Mouse (Mus musculus): ENCODE measurements around the gene Ethe1. TPM values are rescaled to one million over a fixed set of nuclear protein-coding genes. Genes with fewer than 3 reads are reported as not detected.

The Ethe1 gene
- polyA plus RNA-seq, 1 experiment from 2014 or later, result 25.4 TPM

GRCm38 (mm10) chr7:24585995-24586394 lies 1.3 kb upstream of the Ethe1 start:
- Histone ChIP-seq H3K4me1 (peaks cover 10% of the 10 kb centered on the region; the same call in 1 of the 2 replicates), H3K36me3 (replicated peaks) (no peaks in the 10 kb centered on the region), H3K9ac (no peak overlapping the region), H3K4me3 (0 out of 2 replicates have a peak overlapping the region, but pooled peaks have one; percentile 0), H3K4me2 (peak overlapping the region; percentile 2; the same call in 1 of the 2 replicates), H3K9me3 (no peaks in the 10 kb centered on the region), H3K27ac (no peak overlapping the region), H3K27me3 (replicated peaks) (peaks cover 17% of the 10 kb centered on the region)
- WGBS, result 34% methylated on average over 16 of the region's 16 CpGs
- peak; percentile 21; the same call in 1 of the 2 replicates for ATAC-seq (replicated peaks)

- H3K4me2 ChIP-seq, result peak overlapping the region; percentile 57
- H3K9ac ChIP-seq, result peak overlapping the region; percentile 85
- ATAC-seq (replicated peaks), result peak; percentile 75
- H3K4me1 ChIP-seq, result peaks cover 10% of the 10 kb centered on the region; the same call in 1 of the 2 replicates
- no peaks in the 10 kb centered on the region for H3K9me3 ChIP-seq
- peak overlapping the region; percentile 69 for H3K27ac ChIP-seq
- 10% methylated on average over 8 of the region's 8 CpGs for WGBS
- peaks cover 17% of the 10 kb centered on the region for H3K27me3 ChIP-seq (replicated peaks)
- peak overlapping the region; percentile 55 for H3K4me3 ChIP-seq
- no peaks in the 10 kb centered on the region for H3K36me3 ChIP-seq (replicated peaks)
Observed at GRCm38 (mm10) chr7:24586828-24587227, 515 bp upstream of the Ethe1 start.

- H3K4me2 ChIP-seq, result no peak overlapping the region
- no peaks in the 10 kb centered on the region for H3K36me3 ChIP-seq (replicated peaks)
- ATAC-seq (replicated peaks), result no peak
- no peak overlapping the region for H3K27ac ChIP-seq
- H3K9ac ChIP-seq, result no peak overlapping the region
- no peaks in the 10 kb centered on the region for H3K9me3 ChIP-seq
- WGBS, result 86% methylated on average over 13 of the region's 13 CpGs
- peaks cover 17% of the 10 kb centered on the region for H3K27me3 ChIP-seq (replicated peaks)
- peaks cover 23% of the 10 kb centered on the region for H3K4me1 ChIP-seq
- no peak overlapping the region for H3K4me3 ChIP-seq
Observed at GRCm38 (mm10) chr7:24588336-24588735, 993 bp downstream of the Ethe1 start.

GRCm38 (mm10) chr7:24591735-24592134 lies 4.4 kb downstream of the Ethe1 start:
- no peak for ATAC-seq (replicated peaks)
- no peak overlapping the region for H3K27ac ChIP-seq
- peaks cover 33% of the 10 kb centered on the region for H3K4me1 ChIP-seq
- H3K9ac ChIP-seq, result no peak overlapping the region
- H3K36me3 ChIP-seq (replicated peaks), result no peaks in the 10 kb centered on the region
- 77% methylated on average over 5 of the region's 5 CpGs for WGBS
- H3K4me2 ChIP-seq, result no peak overlapping the region
- no peak overlapping the region for H3K4me3 ChIP-seq
- H3K9me3 ChIP-seq, result no peaks in the 10 kb centered on the region
- H3K27me3 ChIP-seq (replicated peaks), result 0 out of 2 replicates have a peak, but pooled peaks cover 6% of the 10 kb centered on the region

- no peak for ATAC-seq (replicated peaks)
- 66% methylated on average over 4 of the region's 4 CpGs for WGBS
Observed at GRCm38 (mm10) chr7:24592163-24592562, 4.8 kb downstream of the Ethe1 start.

GRCm38 (mm10) chr7:24592781-24593180 lies 5.4 kb downstream of the Ethe1 start:
- peaks cover 27% of the 10 kb centered on the region for H3K4me1 ChIP-seq
- no peak overlapping the region for H3K4me2 ChIP-seq
- ATAC-seq (replicated peaks), result no peak
- H3K27ac ChIP-seq, result 0 out of 2 replicates have a peak overlapping the region, but pooled peaks have one; percentile 24
- no peak overlapping the region for H3K9ac ChIP-seq
- no peak overlapping the region for H3K4me3 ChIP-seq
- H3K9me3 ChIP-seq, result no peaks in the 10 kb centered on the region
- 0 out of 2 replicates have a peak, but pooled peaks cover 6% of the 10 kb centered on the region for H3K27me3 ChIP-seq (replicated peaks)
- H3K36me3 ChIP-seq (replicated peaks), result no peaks in the 10 kb centered on the region
- 72% methylated on average over 6 of the region's 6 CpGs for WGBS

More at GRCm38 (mm10) chr7:24592163-24592562, 4.8 kb downstream of the Ethe1 start:
- H3K36me3 ChIP-seq (replicated peaks), result no peaks in the 10 kb centered on the region
- no peak overlapping the region for H3K4me2 ChIP-seq
- peaks cover 30% of the 10 kb centered on the region for H3K4me1 ChIP-seq
- 0 out of 2 replicates have a peak, but pooled peaks cover 6% of the 10 kb centered on the region for H3K27me3 ChIP-seq (replicated peaks)
- no peaks in the 10 kb centered on the region for H3K9me3 ChIP-seq
- 0 out of 2 replicates have a peak overlapping the region, but pooled peaks have one; percentile 24 for H3K27ac ChIP-seq
- no peak overlapping the region for H3K9ac ChIP-seq
- H3K4me3 ChIP-seq, result no peak overlapping the region

- Histone ChIP-seq H3K9ac (peak overlapping the region; percentile 60), H3K4me2 (peak overlapping the region; percentile 81), H3K36me3 (replicated peaks) (no peaks in the 10 kb centered on the region), H3K4me3 (peak overlapping the region; percentile 52), H3K4me1 (peaks cover 27% of the 10 kb centered on the region), H3K27me3 (replicated peaks) (0 out of 2 replicates have a peak, but pooled peaks cover 6% of the 10 kb centered on the region), H3K9me3 (no peaks in the 10 kb centered on the region), H3K27ac (no peak overlapping the region)
- ATAC-seq (replicated peaks), result peak; percentile 89
- 2% methylated on average over 39 of the region's 39 CpGs for WGBS
Observed at GRCm38 (mm10) chr7:24593621-24594308, 6.4 kb downstream of the Ethe1 start.

- H3K4me3 ChIP-seq, result peak overlapping the region; percentile 52
- H3K9me3 ChIP-seq, result no peaks in the 10 kb centered on the region
- H3K36me3 ChIP-seq (replicated peaks), result no peaks in the 10 kb centered on the region
- H3K27ac ChIP-seq, result no peak overlapping the region
- H3K9ac ChIP-seq, result peak overlapping the region; percentile 60; the same call in 1 of the 2 replicates
- ATAC-seq (replicated peaks), result peak; percentile 35
- 0 out of 2 replicates have a peak, but pooled peaks cover 6% of the 10 kb centered on the region for H3K27me3 ChIP-seq (replicated peaks)
- 4% methylated on average over 13 of the region's 13 CpGs for WGBS
- peak overlapping the region; percentile 81 for H3K4me2 ChIP-seq
- H3K4me1 ChIP-seq, result peaks cover 27% of the 10 kb centered on the region
Observed at GRCm38 (mm10) chr7:24594309-24594803, 7.0 kb downstream of the Ethe1 start.

- Histone ChIP-seq H3K27me3 (replicated peaks) (0 out of 2 replicates have a peak, but pooled peaks cover 6% of the 10 kb centered on the region), H3K9me3 (no peaks in the 10 kb centered on the region), H3K4me3 (no peak overlapping the region), H3K4me1 (peaks cover 27% of the 10 kb centered on the region), H3K9ac (no peak overlapping the region), H3K27ac (no peak overlapping the region), H3K4me2 (no peak overlapping the region), H3K36me3 (replicated peaks) (no peaks in the 10 kb centered on the region)
- 70% methylated on average over 2 of the region's 2 CpGs for WGBS
- ATAC-seq (replicated peaks), result no peak
Observed at GRCm38 (mm10) chr7:24595464-24595863, 8.1 kb downstream of the Ethe1 start.

- 72% methylated on average over 4 of the region's 4 CpGs for WGBS
- no peaks in the 10 kb centered on the region for H3K36me3 ChIP-seq (replicated peaks)
Observed at GRCm38 (mm10) chr7:24598121-24598520, 10.8 kb downstream of the Ethe1 start.

GRCm38 (mm10) chr7:24599211-24600067 lies 12.1 kb downstream of the Ethe1 start:
- Histone ChIP-seq H3K4me2 (no peak overlapping the region), H3K27ac (no peak overlapping the region), H3K9me3 (no peaks in the 10 kb centered on the region), H3K4me3 (no peak overlapping the region), H3K27me3 (replicated peaks) (0 out of 2 replicates have a peak, but pooled peaks cover 6% of the 10 kb centered on the region), H3K4me1 (peaks cover 5% of the 10 kb centered on the region; the same call in 1 of the 2 replicates), H3K36me3 (replicated peaks) (no peaks in the 10 kb centered on the region), H3K9ac (no peak overlapping the region)
- 80% methylated on average over 15 of the region's 15 CpGs for WGBS
- 0 out of 2 replicates have a peak, but pooled peaks have one; percentile 19 for ATAC-seq (replicated peaks)

More at GRCm38 (mm10) chr7:24598121-24598520, 10.8 kb downstream of the Ethe1 start:
- Histone ChIP-seq H3K4me2 (no peak overlapping the region), H3K9me3 (no peaks in the 10 kb centered on the region), H3K27ac (no peak overlapping the region), H3K27me3 (replicated peaks) (0 out of 2 replicates have a peak, but pooled peaks cover 6% of the 10 kb centered on the region), H3K4me1 (peaks cover 16% of the 10 kb centered on the region), H3K9ac (no peak overlapping the region), H3K4me3 (no peak overlapping the region)
- ATAC-seq (replicated peaks), result no peak
